Mouse (Mus musculus): Measurements from ENCODE around the gene 4833427G06Rik. TPM values are rescaled to one million over a fixed set of nuclear protein-coding genes. Genes with fewer than 3 reads are reported as not detected.
"Not testable (repeated sequence)": the region's sequence is repeated elsewhere in the genome, so short reads cannot be mapped to it uniquely, and the experiment has no call there.

The 4833427G06Rik gene
- polyA plus RNA-seq (2012; ENCODE audit: insufficient read depth, insufficient read length, missing spikeins) = not detected in 2 replicates

GRCm38 (mm10) chr9:51101756-51102425, at the start of gene 4833427G06Rik:
Gene 4833427G06Rik (minus strand): TSS chr9:51102078.
- H3K4me3 ChIP-seq (ENCODE audit: insufficient read depth, low read length) = peak within 1 kb of the TSS; percentile 56
- TF ChIP-seq CTCF (IDR thresholded peaks at IDR 0.05; ENCODE audit: low read depth, low read length) (no peak), POLR2A (IDR thresholded peaks at IDR 0.05; ENCODE audit: borderline replicate concordance, low read depth, low read length) (no peak)
- no peak within 1 kb of the TSS for H3K27ac ChIP-seq (ENCODE audit: insufficient read depth, low read depth, low read length)
- H3K4me1 ChIP-seq (ENCODE audit: control insufficient read depth, insufficient read depth, low read length) = peaks cover 5% of the 10 kb centered on the region; the same call in 1 of the 2 replicates

DNA sequence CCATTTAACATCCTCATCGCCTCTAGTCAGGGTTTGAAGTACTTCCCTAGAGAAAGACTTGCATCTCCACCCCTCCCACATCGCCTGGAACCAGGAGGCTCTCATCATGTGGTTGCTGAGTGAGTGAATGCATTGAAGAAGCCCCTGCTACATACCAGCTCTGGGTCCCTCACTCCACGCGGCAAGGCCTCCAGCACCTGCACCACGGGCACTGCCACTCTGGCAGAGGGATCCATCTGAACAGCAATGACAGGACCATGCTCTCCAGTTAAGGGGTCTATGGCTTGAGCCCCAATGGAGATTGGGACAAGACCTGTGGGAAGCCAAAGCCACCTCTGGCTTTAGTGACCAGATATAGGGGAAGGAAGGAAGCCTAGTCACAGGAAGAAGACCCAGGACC, 45.4 kb upstream of the 4833427G06Rik start:
- no peak overlapping the region for H3K27ac ChIP-seq (ENCODE audit: insufficient read depth, low read depth, low read length)
- H3K4me1 ChIP-seq (ENCODE audit: control insufficient read depth, insufficient read depth, low read length) = no peaks in the 10 kb centered on the region
- no peak overlapping the region for H3K4me3 ChIP-seq (ENCODE audit: insufficient read depth, low read length)
- TF ChIP-seq POLR2A (IDR thresholded peaks at IDR 0.05; ENCODE audit: borderline replicate concordance, low read depth, low read length) (no peak), CTCF (IDR thresholded peaks at IDR 0.05; ENCODE audit: low read depth, low read length) (no peak)

DNA sequence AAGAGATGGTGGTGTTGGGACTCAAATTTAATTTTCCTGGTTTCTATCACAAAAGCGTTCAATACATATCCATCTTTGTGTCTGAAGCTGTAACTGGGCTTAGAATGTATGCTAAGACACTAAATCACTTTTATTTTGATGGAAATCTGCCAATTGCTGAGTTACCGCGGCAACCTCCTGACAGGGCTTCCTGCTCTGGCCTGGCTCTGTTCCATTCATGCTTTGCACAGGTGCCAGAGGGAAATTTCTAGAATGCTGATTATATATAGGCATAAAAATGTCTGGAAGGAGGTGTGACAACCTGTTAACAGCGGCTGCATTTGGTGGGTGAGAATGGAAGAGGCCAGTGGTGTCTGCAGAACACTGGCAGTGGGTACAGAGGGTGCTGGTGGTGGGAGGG, 44.6 kb upstream of the 4833427G06Rik start:
- H3K27ac ChIP-seq (ENCODE audit: insufficient read depth, low read depth, low read length) = no peak overlapping the region
- no peak for TF ChIP-seq CTCF (IDR thresholded peaks at IDR 0.05; ENCODE audit: low read depth, low read length)
- TF ChIP-seq POLR2A (IDR thresholded peaks at IDR 0.05; ENCODE audit: borderline replicate concordance, low read depth, low read length) = no peak
- no peaks in the 10 kb centered on the region for H3K4me1 ChIP-seq (ENCODE audit: control insufficient read depth, insufficient read depth, low read length)

GRCm38 (mm10) chr9:51144218-51144617, 42.3 kb upstream of the 4833427G06Rik start:
- TF ChIP-seq CTCF (IDR thresholded peaks at IDR 0.05; ENCODE audit: low read depth, low read length) (no peak), POLR2A (IDR thresholded peaks at IDR 0.05; ENCODE audit: borderline replicate concordance, low read depth, low read length) (no peak)
- H3K4me1 ChIP-seq (ENCODE audit: control insufficient read depth, insufficient read depth, low read length) = no peaks in the 10 kb centered on the region
- H3K4me3 ChIP-seq (ENCODE audit: insufficient read depth, low read length) = no peak overlapping the region
- H3K27ac ChIP-seq (ENCODE audit: insufficient read depth, low read depth, low read length) = no peak overlapping the region

More for the DNA sequence above, 44.6 kb upstream of the 4833427G06Rik start:
- H3K4me3 ChIP-seq (ENCODE audit: insufficient read depth, low read length) = no peak overlapping the region

DNA sequence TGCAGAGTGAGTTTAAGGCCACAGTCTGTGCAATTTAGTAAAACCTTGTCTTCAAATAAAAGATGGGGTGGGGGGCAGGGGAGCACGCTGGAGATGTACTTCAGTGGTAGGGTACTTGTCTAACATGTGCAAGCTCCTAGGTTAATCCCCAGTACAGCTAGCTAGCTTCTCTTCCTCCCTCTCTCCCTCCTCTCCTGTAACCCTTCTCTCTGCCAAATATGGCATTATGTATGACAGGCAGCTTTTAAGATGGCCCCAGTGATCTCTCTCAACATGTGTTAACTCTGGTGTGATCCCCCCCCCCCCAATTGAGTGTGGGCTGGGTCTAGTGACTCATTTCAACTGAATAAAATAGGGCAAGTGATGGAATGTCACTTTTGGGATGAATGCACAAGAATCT, 41.6 kb upstream of the 4833427G06Rik start:
- no peaks in the 10 kb centered on the region for H3K4me1 ChIP-seq (ENCODE audit: control insufficient read depth, insufficient read depth, low read length)
- no peak overlapping the region for H3K27ac ChIP-seq (ENCODE audit: insufficient read depth, low read depth, low read length)
- H3K4me3 ChIP-seq (ENCODE audit: insufficient read depth, low read length) = no peak overlapping the region
- TF ChIP-seq POLR2A (IDR thresholded peaks at IDR 0.05; ENCODE audit: borderline replicate concordance, low read depth, low read length) (no peak), CTCF (IDR thresholded peaks at IDR 0.05; ENCODE audit: low read depth, low read length) (no peak)

DNA sequence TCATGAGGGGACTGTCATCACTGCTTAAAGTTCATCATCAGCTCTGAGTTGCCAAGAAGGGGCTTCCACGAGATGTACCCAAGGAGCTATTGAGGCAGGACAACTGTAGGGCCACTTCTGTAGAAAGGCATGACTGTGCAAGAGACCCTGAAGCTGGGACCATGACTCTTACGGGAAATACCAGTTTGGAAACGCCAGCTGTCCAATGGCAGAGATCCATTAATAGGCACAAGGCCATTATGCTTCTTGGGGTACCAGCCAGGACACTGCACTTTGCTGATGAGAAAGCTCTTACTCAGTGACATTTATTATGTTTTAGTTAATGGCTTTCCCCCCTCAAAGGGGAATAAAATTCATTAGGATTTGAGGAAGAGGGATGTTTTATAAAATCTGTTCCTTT, 38.8 kb upstream of the 4833427G06Rik start:
- H3K27ac ChIP-seq (ENCODE audit: insufficient read depth, low read depth, low read length) = no peak overlapping the region
- H3K4me1 ChIP-seq (ENCODE audit: control insufficient read depth, insufficient read depth, low read length) = no peaks in the 10 kb centered on the region
- no peak for TF ChIP-seq POLR2A (IDR thresholded peaks at IDR 0.05; ENCODE audit: borderline replicate concordance, low read depth, low read length)
- no peak for TF ChIP-seq CTCF (IDR thresholded peaks at IDR 0.05; ENCODE audit: low read depth, low read length)
- H3K4me3 ChIP-seq (ENCODE audit: insufficient read depth, low read length) = no peak overlapping the region

GRCm38 (mm10) chr9:51139401-51139800, 37.5 kb upstream of the 4833427G06Rik start:
- not testable (repeated sequence) for H3K4me1 ChIP-seq (ENCODE audit: control insufficient read depth, insufficient read depth, low read length); H3K27ac ChIP-seq (ENCODE audit: insufficient read depth, low read depth, low read length); H3K4me3 ChIP-seq (ENCODE audit: insufficient read depth, low read length)

DNA sequence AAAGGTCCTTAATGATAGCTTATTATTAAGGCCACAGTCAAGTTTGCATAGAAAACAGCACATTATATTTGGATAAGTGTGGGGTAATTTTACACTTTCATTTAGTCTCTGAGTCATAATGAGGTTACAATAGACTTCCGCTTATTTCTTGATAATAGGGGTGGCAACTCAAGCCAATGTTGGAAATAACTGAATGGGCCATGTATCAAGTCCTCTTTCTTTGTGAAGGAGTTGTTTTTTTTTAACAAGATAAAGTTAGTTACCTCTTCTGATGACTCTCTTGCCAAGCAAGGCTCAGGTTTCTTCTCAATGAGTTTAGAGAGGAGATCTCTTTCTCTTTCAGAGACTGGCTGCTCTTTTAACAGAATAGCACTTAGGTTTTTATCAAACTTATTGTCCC, 36.4 kb upstream of the 4833427G06Rik start:
- Histone ChIP-seq H3K4me1 (ENCODE audit: control insufficient read depth, insufficient read depth, low read length) (no peaks in the 10 kb centered on the region), H3K4me3 (ENCODE audit: insufficient read depth, low read length) (no peak overlapping the region), H3K27ac (ENCODE audit: insufficient read depth, low read depth, low read length) (no peak overlapping the region)
- TF ChIP-seq CTCF (IDR thresholded peaks at IDR 0.05; ENCODE audit: low read depth, low read length) (no peak), POLR2A (IDR thresholded peaks at IDR 0.05; ENCODE audit: borderline replicate concordance, low read depth, low read length) (no peak)

DNA sequence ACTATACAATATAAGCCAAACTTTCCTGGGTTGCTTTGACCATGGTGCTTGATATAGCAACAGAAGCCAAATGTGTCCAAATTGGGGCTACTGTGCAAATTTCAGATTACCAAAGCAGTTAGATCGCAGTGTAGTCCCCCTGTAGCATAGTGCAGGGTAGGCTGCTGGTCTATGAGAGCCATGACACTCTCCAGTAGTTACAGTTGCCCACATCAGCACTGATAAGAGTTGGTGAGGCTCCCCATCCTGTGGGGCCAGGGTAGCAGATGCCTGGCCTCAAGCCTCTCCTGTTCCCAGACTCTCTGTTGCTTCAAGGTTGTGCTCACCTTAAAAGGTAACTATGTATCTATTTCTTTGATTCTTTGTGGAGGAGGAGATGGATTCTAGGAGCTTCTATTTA, 36.0 kb upstream of the 4833427G06Rik start:
- H3K27ac ChIP-seq (ENCODE audit: insufficient read depth, low read depth, low read length) = no peak overlapping the region
- no peaks in the 10 kb centered on the region for H3K4me1 ChIP-seq (ENCODE audit: control insufficient read depth, insufficient read depth, low read length)
- no peak for TF ChIP-seq CTCF (IDR thresholded peaks at IDR 0.05; ENCODE audit: low read depth, low read length)
- no peak for TF ChIP-seq POLR2A (IDR thresholded peaks at IDR 0.05; ENCODE audit: borderline replicate concordance, low read depth, low read length)
- H3K4me3 ChIP-seq (ENCODE audit: insufficient read depth, low read length) = no peak overlapping the region

GRCm38 (mm10) chr9:51137432-51137831, 35.6 kb upstream of the 4833427G06Rik start:
- no peak for TF ChIP-seq POLR2A (IDR thresholded peaks at IDR 0.05; ENCODE audit: borderline replicate concordance, low read depth, low read length)
- no peak for TF ChIP-seq CTCF (IDR thresholded peaks at IDR 0.05; ENCODE audit: low read depth, low read length)
- no peak overlapping the region for H3K4me3 ChIP-seq (ENCODE audit: insufficient read depth, low read length)
- no peaks in the 10 kb centered on the region for H3K4me1 ChIP-seq (ENCODE audit: control insufficient read depth, insufficient read depth, low read length)
- no peak overlapping the region for H3K27ac ChIP-seq (ENCODE audit: insufficient read depth, low read depth, low read length)

Measured in bone marrow macrophage, adult 2 months (primary cell).